Mouse (Mus musculus) adrenal gland, adult 10 weeks (tissue): ENCODE results near the gene Ctps2. TPM values are rescaled to one million over a fixed set of nuclear protein-coding genes. Genes with fewer than 3 reads are reported as not detected.

Source experiments
- polyA plus RNA-seq: library from polyadenylated mRNA; stranded (reverse); fragments of 350-450 nt; fragmentation: Illumina TruSeq; extraction: RNeasy Lipid Tissue Mini Kit (QIAGEN cat#74804); gene quantifications from one replicate; pipeline ENCODE4 v1.2.3, GENCODE M21; 2014; ENCODE audit warnings: low read depth, low replicate concordance

Ctps2 gene
- 166 TPM for polyA plus RNA-seq

GRCm38 (mm10) chrX:162900938-162901337 lies at the start of gene Ctps2:
Gene Ctps2 (plus strand): TSS chrX:162901238.

DNA sequence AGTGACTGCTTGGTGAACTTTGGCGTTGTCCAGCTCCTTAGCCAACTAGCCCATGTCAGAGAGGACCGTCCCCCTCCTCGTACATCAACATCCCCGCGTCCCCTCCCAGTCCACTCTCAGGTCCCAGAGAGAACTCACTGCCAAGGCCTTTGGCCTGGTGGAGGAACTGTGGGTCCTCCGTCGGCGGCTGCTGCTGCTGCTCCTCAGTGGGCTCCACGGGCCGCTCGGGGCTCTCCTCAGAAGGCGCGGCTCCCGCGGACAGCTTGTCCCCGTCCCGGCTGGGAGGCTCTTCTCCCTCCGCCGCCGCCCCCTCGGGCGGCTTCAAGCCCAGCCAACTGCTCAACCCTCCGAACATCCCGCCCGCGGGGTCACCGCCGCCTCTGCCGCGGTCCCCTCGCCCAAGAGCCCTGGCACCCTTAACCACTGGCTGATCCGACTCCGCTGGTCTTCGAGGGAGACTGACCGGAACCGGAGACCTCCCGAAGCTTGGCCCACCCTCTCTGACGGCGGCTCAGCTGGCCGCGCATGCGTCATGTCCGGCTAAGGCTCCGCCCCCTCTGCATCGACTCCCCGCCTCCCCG lies 13.0 kb upstream of the Ctps2 start, which contains the start of gene Syap1:
Gene Syap1, minus strand, starts transcription at position 517 of the 581 bp plus-strand sequence.

DNA sequence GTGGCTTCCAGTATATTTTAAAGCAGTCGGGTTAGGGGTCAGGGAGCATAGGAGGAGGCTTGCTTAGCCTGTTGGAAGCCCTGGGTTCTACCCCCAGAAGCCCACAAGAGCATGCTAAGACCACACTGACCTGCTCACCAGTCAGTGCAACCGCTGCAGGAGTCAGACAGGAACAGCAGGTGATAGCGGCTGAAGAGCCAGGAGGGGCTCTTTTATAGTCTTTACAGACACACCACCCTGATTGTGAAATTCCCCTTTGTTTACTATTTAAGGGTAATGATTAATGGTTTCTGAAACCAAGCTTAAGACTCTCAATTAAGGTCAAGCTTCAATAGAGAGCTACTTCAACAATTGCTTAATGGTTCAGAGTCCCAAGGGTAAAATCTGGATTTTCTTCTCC lies 63.3 kb downstream of the Ctps2 start, which contains the start of gene S100g:
Gene S100g, minus strand, starts transcription at position 217 of the 400 bp plus-strand sequence.

Other genes with a start within 250 kb of the Ctps2 start
- gene Rbbp7, start 140.8 kb upstream of the Ctps2 start, polyA plus RNA-seq: 523 TPM
- 59.5 TPM for gene Txlng, start 71.8 kb upstream of the Ctps2 start, polyA plus RNA-seq
- 351 TPM for gene Syap1, start 12.8 kb upstream of the Ctps2 start, polyA plus RNA-seq
- gene S100g, start 63.4 kb downstream of the Ctps2 start, polyA plus RNA-seq: not detected